Mouse (Mus musculus) brain, adult 2 months (tissue): ENCODE data around the gene Kif16b.

Experiments used
- DNase-seq: peaks from one replicate; pipeline ENCODE4 v3.0.0; 2011; ENCODE audit warnings: low read depth, low spot score

Gene Kif16b

DNA sequence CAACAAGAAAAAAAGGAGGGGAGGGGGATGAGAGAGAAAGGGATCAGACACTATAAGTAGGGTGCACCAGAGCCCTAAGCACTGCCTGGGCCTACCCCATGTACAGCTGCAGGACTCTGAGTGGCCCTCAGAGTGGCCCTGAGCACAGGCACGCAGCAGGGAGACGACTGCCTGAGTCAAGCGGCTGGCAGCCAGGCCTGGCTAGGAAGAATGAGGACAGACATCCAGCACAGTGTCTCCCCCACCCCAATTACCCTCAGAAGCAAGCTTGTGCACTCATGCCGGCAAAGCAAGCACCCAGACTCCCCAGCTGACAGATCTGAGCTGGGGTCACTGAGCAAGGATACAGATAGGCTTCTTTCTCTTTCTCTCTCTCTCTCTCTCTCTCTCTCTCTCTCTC lies 25.4 kb downstream of the Kif16b start:
- no peak for DNase-seq

DNA sequence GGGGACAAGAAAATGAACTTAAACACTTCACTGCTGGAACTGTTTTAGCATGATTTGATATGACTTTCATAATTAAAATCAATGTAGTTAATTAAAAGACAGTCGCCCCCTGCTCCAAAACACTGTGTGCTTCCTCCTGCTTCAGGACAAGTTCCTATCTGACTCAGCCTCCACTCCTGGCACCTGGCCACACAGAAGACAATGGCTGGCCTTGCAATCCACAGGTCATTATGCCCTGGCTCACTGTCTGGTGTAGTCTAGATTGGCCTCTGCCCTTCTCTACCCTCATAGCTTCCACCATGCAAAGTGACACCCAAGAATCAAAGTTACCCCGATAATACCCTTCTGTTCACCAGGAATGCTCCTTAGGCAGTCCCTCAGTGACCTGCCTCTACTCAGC lies 26.8 kb downstream of the Kif16b start:
- peak; percentile 55 for DNase-seq

DNA sequence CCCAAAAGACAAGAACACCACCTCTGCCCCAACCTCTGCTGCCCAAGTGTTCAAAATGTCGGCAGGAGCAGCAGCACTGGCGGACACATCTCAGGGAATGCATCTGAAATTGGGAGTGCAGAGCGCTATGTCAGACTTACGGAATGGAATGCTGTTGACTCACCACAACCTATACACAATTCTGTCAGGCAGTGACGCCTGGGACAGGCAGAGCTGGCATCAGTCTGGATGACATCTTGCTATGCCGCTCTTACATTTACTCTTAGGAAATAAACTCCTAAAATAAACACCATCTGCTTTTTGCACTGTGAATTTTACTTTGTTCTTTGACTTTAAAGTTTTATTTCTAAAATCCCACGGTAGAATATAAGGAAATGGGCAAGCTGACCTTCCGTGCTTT lies 31.3 kb downstream of the Kif16b start:
- peak; percentile 71 for DNase-seq

DNA sequence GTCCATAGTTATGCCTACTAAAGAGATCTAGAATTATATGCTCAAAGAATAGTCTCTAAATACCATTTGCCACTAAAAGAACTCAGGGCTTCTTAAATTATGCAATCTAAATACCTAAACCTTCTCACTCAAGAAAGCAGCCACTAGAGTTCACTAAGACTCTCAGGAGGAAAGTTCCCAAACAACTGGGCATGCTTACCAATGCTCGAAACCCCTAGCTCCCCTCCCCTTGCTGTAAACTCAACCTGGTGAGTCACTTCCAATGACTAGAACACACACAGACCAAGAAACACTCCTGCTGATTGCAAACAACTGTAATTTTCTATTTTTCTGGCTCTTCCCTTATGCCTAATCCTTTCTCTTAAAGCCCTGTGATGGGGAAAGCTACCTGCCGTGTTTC lies 33.9 kb downstream of the Kif16b start:
- DNase-seq, result peak; percentile 12

DNA sequence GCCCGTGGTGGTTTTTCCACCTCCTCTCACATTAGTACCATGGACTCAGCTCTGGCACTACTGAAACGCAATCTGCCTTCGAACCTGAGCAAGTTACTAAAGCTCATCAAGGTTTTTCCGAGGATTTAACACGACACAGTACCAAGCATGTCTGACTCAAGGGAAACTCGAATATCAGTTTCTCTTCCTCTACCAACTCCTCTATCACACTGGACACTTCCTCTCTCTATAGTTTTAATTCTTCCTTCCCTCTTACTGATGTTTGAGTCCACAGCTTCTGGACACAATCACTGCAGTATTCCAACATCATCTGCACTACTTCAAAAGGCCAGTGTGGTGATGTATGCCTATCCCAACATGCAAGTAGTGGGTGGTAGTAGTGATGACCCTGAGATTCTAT lies 40.3 kb downstream of the Kif16b start:
- DNase-seq, result no peak

DNA sequence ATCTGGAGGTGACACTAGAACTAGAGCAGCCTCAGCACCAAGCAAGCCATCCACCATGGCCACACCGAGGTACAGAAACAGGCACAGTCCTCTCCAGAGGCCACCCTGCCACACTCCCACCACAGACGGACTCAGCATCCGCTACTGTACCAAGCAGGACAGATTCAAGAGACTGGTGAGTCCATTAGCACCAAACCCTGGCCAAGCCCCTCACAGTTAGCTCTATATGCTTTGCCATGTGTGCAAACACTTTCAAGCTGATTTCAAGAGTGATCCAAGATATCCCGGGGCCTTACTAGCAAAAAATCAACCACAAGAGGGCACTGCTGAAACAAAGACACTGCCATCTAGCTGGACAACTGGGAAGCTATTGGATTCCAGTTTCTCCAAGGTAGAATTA lies 41.9 kb downstream of the Kif16b start:
- peak; percentile 85 for DNase-seq

DNA sequence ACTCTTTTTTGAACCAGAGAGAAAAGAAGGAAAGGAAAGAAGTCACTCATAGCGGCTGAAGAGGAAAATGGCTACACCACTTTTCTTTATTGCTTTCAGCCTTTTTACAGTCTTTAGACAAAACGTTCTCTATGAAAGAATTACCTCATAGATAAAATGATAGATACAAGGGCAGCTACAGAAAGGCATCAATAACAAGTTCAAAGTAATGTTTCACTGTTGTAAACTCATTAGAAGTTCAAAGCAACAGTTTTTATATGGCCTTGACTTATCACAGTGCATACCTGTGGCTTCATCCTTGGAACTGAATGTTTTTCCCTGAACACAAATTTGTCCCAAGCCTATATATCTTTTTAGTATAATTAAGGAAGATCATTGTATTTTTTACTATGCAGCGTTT lies 62.6 kb downstream of the Kif16b start:
- no peak for DNase-seq

DNA sequence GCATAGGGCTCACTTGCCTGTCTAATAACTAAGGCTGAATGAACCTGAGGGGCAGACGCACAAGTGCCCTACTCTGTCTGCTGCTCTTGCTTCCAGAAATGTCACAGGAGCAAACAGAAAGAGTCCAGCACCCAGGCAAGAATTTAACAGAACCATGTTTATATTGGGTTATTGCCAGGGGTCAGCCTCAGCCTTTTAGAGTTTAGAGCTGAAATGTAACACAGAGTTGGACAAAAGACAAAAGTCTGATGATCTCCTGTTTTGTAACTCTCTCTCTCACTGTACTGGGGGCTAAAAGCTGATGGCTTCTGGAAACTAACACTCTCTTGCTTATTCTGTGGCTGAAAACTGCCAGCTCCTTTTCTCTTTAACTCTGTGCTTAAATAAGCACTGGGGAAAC lies 63.2 kb downstream of the Kif16b start:
- DNase-seq, result no peak

DNA sequence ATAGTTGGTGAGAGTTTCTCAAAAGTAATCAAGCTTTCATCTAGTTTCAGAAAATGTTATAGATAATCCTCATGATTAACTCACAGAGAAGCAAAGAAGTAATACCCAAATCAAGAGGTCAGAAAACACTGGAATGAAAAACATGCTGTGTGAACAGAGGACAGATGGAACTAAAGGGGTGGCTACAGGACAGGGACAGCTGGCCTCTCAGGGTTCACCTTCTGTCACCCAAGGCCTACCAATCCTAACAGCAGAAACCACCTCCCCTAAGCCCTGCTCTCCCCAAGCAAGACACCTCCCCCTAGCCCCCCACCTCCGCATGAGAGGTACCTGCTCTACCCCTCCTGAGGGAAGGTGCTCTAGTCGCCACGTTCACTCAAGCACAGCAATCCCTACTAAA lies 66.6 kb downstream of the Kif16b start:
- DNase-seq, result peak; percentile 66

DNA sequence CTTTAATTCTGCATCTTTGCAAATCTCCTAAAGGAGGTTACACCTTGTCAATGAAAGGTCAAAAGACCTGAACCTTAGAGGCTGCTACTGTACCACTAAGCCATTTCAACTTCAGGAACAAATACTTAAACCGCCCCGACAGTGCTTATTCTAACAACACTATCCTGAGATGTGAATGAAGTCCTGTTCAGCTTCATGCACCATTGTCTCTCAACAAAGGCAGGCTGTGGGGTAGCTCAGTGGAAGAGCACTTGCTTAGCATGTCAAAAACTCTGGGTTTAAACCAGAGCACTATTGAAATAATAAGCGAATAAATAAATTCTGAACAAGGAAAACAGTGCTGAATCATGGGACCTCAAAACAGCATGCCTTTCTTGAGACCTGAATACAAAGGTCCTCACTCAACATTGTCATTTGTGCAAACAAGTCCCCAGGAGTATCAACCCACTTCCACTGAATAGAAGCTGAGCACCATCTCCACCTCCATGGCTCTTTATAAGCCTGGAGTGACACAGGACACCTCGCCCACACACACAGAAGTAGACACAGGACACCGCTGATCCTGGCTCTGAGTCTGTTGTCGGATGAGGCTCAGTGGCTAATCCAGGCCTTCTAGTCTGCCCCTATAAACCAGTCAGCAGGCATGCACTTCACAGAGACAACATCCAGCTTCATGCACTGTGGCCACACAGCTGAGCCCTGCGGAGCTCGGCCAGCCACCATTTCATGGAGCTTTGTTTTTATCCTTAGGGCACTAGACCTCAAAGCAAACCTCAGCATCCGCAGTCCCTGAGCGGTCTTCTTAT lies 68.5 kb downstream of the Kif16b start:
- DNase-seq, result no peak

DNA sequence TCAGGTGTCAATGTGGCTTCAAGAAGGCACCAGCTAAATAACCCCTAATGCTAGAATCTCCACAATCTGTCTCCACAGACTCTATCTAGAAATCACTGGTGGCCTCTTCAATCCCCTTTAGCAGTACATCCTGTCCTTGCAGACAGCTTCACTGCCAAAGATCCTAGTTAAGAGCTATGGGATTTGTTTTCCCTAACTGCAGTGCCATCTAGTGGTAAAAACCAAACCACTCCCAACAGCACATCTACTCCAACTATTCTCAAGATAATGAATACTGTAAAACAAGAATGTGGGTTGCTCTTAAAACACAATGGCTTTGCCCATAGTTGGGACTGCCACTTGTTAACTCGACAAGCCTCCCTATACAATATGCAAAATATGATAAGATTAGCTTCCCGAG lies 88.3 kb downstream of the Kif16b start:
- DNase-seq, result peak; percentile 94

DNA sequence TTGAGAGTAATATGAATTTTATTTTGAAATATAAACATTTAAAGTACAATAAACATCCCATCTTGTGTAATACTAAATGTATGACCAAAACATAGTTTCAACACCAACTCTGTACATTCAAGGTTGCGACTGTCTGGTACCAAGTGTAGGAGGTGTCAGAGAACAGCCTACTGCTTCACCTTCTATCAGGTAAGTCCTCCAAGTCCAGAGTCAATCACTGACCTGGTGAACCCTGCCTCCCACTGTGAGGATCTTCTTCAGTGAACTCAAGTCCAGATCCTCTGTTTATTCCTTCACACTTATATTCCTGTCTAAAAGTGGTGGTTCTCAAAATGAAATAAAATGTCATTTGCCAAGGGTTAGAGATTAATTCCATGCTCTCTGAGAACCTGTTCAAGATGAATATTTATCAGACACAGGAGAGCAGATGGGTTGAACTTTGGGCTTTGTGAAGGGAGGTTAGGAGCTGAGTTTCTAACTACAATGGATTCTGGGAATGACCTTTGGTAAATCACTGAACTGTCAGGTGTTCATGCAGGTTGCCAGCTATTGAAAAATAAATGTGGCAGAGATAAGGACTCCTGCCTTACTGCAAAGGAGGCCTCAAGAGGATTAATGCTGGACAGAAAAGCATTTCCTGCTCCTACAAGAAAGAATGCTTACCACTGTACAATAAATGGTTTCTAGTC lies 97.4 kb downstream of the Kif16b start:
- no peak for DNase-seq

DNA sequence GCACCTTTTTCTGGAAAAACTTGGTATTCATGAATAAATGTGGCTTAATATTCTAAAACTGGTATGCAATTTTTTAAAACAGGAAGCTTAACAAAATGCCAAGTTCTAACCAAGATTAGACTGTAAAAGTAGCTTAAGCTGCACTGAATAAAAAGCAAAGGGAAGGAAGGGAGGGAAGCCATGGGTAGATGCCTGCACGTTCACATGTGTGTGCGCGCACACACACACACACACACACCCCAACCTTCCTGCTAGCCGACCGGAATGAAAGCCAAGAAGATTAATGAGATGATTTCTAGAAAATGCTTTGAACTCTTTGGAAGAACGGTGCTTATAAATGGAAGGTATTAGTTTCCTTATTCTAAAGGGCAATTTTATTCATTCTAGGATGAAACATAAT lies 104.0 kb downstream of the Kif16b start:
- no peak for DNase-seq

DNA sequence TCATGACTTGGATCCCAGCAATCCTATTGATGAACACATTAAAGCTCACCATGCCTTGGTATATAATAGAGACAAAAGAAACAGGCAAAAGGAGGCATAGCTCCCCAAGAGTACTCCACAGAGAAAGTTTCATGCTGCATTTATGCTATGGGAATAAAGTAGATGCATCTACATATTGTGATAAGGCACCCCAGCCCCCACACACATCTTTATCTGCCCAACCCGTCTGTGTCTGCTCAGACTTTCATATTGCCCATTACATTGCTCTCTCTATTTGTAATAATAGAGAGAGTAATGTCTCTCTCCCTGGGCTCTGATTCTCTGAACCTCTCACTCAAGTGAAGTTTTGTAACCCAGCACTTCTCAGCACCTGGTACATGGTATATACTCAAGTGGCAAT lies 126.0 kb downstream of the Kif16b start:
- DNase-seq, result no peak

DNA sequence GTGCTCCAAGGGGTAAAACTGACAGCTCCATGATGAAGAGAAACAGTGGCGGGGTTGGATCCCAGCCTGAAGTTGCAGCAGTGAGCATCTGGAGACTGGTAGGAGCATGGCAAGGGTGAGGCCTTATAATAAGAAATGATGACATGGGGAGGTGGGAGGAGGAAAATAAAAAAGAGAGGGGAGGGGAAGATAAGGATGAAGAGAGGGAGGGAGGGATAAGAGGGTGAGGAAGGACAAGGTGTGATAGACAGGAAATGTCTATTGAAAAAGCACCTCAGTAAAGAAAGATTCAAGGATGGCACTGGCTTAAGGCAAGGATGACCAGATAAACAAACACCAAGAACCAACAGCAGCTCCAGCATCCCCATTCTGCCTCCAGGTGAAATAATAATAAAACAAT lies 126.6 kb downstream of the Kif16b start:
- DNase-seq, result no peak

DNA sequence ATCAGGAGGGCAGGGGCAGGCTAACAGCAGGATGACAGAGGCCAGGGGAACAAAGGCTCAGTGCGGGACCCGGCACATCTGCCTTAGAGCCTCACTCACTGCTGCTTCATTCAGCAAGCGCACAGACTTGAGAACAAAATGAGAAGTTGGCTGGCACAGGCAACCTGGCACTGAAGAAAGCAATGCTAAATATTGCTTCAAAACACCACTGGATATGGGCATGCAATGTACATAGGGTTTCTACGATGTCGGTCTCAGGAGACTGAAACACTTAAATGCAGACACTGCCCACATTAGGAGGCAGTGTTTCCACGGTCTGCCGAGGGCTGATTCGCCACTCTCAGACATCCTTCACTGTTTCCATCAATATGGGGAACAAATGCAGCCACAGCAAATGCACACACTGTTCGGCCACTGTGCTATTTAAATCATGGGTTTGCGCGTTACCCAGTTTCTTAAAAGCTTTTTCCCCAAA lies 131.6 kb downstream of the Kif16b start:
- DNase-seq, result peak; percentile 69

DNA sequence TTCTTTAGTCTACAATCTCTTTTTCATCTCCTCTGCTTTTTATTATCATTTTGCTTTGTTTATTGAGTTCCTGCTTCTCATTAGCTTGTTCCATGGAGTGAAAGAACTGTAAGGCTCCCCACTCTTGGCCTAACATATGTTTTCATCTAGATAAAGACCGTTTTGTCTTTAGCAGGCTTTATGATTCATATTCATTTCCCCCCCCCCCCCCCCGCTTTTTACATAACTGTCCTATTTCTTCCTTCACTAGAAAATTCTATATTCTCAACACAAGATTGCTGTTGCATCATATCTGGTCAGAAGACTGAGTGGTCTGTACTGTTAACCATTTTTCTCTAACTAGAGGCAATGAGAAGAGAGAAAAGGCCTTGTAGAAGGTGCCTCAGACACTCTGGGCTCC lies 137.1 kb downstream of the Kif16b start:
- no peak for DNase-seq

DNA sequence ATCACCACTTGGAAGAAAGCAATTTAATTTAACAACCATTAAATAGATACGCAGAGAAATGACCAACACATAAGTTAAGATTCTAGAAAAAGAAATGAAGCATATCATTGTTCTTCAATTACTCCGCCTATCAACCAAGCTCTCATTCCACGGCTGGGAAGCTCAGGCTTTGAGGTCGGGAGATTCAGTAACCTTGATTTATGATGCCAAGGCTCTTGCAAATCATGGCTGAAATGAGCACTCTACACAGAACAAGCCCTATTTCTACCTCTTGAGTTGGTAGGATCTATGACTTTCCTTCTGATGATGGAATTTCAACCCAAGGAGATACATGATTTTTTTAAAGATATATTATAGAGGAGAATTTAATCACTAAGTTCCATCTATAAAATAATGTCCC lies 140.5 kb downstream of the Kif16b start:
- no peak for DNase-seq

DNA sequence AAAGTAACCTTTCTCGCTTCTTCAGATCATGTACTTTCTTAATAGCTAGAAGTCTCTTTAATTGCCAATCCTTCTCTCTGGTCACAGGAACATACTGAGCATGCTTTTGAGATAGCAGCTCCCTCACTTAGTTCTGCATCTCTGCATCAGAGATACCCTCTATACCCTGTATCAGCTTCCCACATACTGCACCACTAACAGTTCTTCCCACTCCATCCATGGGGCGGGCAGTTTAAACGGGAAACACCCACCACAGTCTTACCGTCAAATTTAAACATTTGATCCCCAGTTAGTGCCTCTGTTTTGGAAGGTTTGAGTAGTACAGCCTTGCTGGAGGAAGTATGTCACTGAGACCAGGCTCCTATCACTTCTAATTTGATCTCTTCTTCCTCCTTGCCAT lies 142.1 kb downstream of the Kif16b start:
- DNase-seq, result no peak

DNA sequence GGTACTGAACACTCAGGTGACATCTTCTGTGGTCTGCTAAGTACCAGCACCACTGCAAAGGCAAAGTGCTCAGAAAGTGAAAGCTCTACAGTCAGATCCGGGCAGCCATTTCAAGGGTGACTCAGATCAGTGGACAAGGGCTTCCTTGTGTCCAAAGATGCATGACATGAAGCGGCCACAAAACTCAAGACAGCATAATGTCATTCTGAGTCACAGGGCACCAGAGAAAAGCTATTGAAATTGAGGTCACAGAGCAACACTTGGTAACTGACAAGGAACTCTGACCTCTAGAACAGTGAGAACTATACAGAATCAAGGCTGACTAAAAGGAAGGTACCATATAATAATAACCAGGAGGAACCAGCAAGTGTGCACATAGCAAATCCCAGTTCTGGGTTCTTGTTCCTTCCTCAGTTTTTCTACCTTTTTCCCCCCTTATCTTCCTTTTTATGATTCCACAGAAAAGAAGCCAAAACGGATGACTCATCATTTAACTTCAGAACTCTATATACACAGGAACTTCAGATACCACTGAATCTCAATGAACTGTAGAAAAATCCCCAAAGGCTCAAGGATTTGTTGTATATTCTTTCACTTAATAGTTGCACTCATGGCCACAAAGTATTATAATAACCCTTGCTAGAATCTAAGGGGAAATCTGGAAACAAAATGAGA lies 143.1 kb downstream of the Kif16b start:
- DNase-seq, result peak; percentile 28

DNA sequence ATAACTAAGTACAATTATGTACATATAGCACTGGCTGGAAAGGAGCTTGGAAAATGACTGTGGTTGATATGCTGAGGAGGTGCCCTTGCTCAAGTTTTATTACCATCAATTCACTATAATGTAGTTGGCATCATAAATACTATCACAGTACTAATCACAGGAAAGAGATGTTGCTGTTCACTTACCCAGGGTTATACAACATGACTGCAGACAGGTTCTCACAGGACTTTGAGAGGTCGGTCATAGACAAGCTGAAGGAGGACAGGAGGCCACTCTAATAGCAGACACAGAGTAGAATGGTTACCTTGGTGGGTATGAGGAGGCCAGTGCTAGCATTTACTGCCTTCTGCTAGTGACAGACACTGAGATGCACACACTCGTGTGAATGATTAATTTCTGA lies 162.0 kb downstream of the Kif16b start:
- no peak for DNase-seq

DNA sequence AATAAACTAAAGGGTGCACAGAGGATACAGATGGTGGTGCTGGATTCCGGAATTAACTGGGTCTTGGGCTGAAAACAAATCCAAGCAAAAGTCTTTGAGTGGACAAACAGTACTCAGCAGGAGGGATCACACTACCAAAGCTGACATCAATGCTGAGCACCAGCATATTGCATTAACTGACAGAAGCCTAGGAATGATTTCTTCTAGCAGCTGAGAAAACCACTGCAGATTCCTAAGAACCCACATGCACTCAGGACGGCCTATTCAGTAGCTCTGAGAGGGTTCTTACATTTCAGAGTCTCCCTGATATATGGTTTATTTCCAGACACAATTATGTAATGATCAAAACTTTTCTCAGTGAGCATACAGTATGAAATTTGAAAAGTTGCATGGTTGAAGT lies 162.8 kb downstream of the Kif16b start:
- no peak for DNase-seq

DNA sequence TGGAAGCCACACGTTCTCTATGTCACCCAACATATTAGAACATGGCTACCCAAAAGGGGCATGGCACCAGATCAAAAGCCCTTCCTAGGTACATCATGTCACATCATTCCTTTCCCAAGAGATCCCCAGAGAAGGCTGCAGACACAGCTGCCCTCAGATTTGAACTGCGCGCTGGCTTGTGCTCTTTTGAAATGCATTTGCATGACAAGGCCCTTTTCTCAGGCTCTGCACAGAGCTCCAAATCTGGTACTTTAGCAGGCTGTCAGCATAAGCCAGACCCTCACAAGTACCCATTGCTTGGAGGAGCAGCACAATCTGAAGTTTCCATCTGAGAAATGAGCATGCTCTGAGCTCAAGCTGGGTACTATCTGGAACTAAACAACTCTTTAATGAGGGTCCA lies 165.6 kb downstream of the Kif16b start:
- no peak for DNase-seq
